Mouse (Mus musculus): ENCODE measurements around the gene Gm10320. TPM values are rescaled to one million over a fixed set of nuclear protein-coding genes. Genes with fewer than 3 reads are reported as not detected.

The Gm10320 gene
- total RNA-seq, 4 experiments from 2014 or later, result not detected

DNA sequence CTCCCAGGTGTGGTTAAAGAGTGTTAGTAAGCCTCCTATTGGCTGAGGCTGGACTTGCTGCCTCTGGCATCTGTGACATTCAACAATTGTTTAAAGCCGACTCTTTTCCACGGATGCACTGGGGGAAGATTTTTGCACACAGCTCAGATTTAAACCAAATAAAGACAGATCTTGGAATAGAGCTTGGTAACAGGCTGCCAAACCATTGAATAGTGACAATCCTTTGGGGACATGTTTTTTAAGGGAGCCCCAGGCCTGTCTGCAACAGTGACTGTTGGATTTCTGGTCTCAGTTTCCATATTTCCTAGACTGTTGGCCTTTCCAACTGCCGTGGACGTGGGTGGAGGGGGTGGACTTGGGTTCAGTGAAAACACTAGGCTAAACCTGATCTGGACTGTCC is 21.9 kb downstream of the Gm10320 start:
- DNase-seq (ENCODE audit: low spot score in 2 of 2), result no peak

DNA sequence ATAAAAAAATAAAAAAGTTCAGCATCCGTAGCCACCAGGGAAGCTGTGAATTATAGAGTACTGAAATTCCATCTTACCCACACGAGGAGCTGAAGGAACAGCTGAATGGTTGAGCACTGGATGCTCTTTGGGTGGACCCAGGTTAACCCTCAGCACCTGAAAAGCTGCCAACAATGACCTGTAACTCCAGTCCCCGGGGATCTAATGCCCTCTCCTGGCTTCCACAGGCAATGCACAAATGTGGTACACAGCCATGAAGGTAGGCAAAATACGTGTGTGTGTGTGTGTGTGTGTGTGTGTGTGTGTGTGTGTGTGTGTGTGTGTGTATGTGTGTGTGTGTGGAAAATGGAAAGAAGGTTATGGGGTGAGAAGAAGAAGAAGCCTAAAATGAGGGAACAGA is 30.3 kb downstream of the Gm10320 start:
- DNase-seq (ENCODE audit: low spot score in 2 of 2), result no peak

DNA sequence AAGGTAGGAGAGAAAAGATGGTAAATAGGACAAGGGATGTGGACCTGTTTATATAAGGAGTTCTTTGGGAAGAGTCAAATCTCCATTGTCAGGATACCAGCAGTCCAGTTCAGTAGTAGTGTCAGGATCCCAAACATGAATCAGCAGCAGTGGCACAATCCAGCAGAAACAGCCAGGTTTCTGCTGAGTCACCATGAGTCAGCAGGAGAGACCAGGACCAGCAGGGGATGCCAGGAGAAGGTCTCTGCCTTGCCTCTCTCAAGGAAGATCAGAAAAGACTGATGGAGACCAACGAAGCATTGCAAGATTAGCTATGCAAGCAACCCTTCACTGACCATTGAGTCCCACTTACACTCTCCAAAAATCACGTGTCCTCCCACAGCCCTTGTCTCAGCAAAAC is 35.4 kb downstream of the Gm10320 start:
- DNase-seq (ENCODE audit: low spot score in 2 of 2), result no peak

DNA sequence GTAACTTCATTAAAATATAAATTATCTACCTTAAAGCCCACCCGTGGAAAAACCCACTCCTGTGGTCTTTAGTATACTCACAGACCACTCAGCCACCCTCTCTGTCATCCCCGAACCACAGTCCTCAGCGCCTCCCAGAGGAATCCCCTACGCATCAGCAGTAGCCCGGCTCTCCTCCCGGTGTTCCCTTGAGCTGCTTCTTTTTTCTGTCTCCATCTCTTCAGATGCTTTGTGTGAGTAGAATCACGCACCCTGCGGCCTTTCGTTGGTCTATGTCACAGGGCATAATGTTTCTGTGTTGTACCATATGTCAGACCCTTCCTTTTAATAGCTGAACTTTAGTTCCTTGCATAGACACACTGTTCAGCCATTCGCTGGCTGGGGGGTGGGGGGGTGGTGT is 36.2 kb downstream of the Gm10320 start:
- DNase-seq (ENCODE audit: low spot score in 2 of 2), result no peak

- DNase-seq (ENCODE audit: low spot score in 2 of 2), result no peak
These were observed 37.4 kb downstream of the Gm10320 start for GRCm38 (mm10) chr13:98454224-98454967.

DNA sequence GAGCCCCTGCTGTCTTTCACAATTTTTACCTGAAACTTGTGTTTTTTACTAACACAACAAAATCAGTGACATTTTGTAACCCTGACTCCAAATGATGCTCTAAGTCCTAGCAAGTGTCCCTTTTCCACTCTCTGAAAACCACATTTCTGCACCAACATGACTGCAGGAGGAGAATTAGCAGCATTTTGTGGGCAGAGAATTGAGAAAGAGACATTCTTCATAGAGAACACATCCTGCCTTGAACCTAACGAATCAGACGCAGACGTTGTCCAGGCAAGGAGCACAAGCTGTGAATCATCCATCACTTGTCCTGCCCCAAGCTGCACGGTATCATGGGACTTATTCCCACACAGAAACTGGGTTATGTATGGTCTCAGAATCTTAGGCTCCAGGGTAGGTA is 38.7 kb downstream of the Gm10320 start:
- no peak for DNase-seq (ENCODE audit: low spot score in 2 of 2)

- DNase-seq (ENCODE audit: low spot score in 2 of 2), result no peak
These were observed 43.1 kb downstream of the Gm10320 start for GRCm38 (mm10) chr13:98448696-98449095.

- no peak for DNase-seq (ENCODE audit: low spot score in 2 of 2)
These were observed 44.1 kb downstream of the Gm10320 start for GRCm38 (mm10) chr13:98447741-98448140.

- DNase-seq (ENCODE audit: low spot score in 2 of 2), result no peak
These were observed 46.2 kb downstream of the Gm10320 start for GRCm38 (mm10) chr13:98445391-98446125.

- DNase-seq (ENCODE audit: low spot score in 2 of 2), result no peak
These were observed 50.8 kb downstream of the Gm10320 start for GRCm38 (mm10) chr13:98441001-98441400.

GRCm38 (mm10) chr13:98440293-98440952 is 51.4 kb downstream of the Gm10320 start:
- DNase-seq (ENCODE audit: low spot score in 2 of 2), result no peak

Other genes starting within 250 kb of the Gm10320 start
- gene Utp15, start 229.0 kb downstream of the Gm10320 start, total RNA-seq (2022), result 10 to 100 TPM; 22.1 to 25.2 (median 24.3) TPM
- gene Ankra2, start 228.9 kb downstream of the Gm10320 start, total RNA-seq (2022), result 10 to 100 TPM; 43.8 to 48.6 (median 47.9) TPM
- not detected for gene Gm21976, start 212.1 kb downstream of the Gm10320 start, total RNA-seq (2022)
- gene Btf3, start 175.0 kb downstream of the Gm10320 start, total RNA-seq (2022), result 100 to 1,000 TPM; 167 to 188 (median 185) TPM
- gene Foxd1, start 137.8 kb downstream of the Gm10320 start, total RNA-seq (2022), result 1 to 10 TPM; 1.3 to 1.6 (median 1.5) TPM
- gene Tmem174, start 145.4 kb upstream of the Gm10320 start, total RNA-seq (2022), result under 1 TPM in 3 of 4 experiments, not detected in 1; 0.15 to 0.39 (median 0.21) TPM
- 1 to 10 TPM in 1 of 4 experiments, under 1 TPM in 3; 0.33 to 1.4 (median 0.61) TPM for gene Tmem171, start 202.8 kb upstream of the Gm10320 start, total RNA-seq (2022)